Mouse (Mus musculus) retina, adult 2 months (tissue): ENCODE measurements around the gene Hoxa1.

Source experiments
- DNase-seq: peaks from one replicate; pipeline ENCODE4 v3.0.0-alpha.2; 2012; ENCODE audit warnings: low read depth, low spot score

Gene Hoxa1

GRCm38 (mm10) chr6:52159164-52159761 is 1.1 kb upstream of the Hoxa1 start:
- DNase-seq = no peak

GRCm38 (mm10) chr6:52157466-52158275 is 446 bp downstream of the Hoxa1 start:
- no peak for DNase-seq

GRCm38 (mm10) chr6:52156551-52157200 is 1.4 kb downstream of the Hoxa1 start:
- no peak for DNase-seq

- DNase-seq = no peak
These were observed 2.6 kb downstream of the Hoxa1 start for GRCm38 (mm10) chr6:52155471-52155870.

GRCm38 (mm10) chr6:52154044-52154443 is 4.1 kb downstream of the Hoxa1 start:
- no peak for DNase-seq

GRCm38 (mm10) chr6:52153270-52153669 is 4.8 kb downstream of the Hoxa1 start:
- DNase-seq = no peak

GRCm38 (mm10) chr6:52152226-52153193 is 5.6 kb downstream of the Hoxa1 start:
- no peak for DNase-seq

- DNase-seq = no peak
These were observed 6.5 kb downstream of the Hoxa1 start for GRCm38 (mm10) chr6:52151571-52151970.

- DNase-seq = no peak
These were observed 7.6 kb downstream of the Hoxa1 start for GRCm38 (mm10) chr6:52150401-52150966.

- DNase-seq = no peak
These were observed 19.0 kb downstream of the Hoxa1 start for GRCm38 (mm10) chr6:52139115-52139514.

- no peak for DNase-seq
These were observed 19.5 kb downstream of the Hoxa1 start for GRCm38 (mm10) chr6:52138576-52138975.

GRCm38 (mm10) chr6:52137841-52138535 is 20.1 kb downstream of the Hoxa1 start:
- no peak for DNase-seq

GRCm38 (mm10) chr6:52123673-52124072 is 34.4 kb downstream of the Hoxa1 start:
- no peak for DNase-seq

- no peak for DNase-seq
These were observed 36.9 kb downstream of the Hoxa1 start for GRCm38 (mm10) chr6:52121173-52121572.

- no peak for DNase-seq
These were observed 39.0 kb downstream of the Hoxa1 start for GRCm38 (mm10) chr6:52118903-52119635.

GRCm38 (mm10) chr6:52115899-52116298 is 42.2 kb downstream of the Hoxa1 start:
- no peak for DNase-seq

GRCm38 (mm10) chr6:52111846-52112245 is 46.3 kb downstream of the Hoxa1 start:
- no peak for DNase-seq

- no peak for DNase-seq
These were observed 50.7 kb downstream of the Hoxa1 start for GRCm38 (mm10) chr6:52107400-52107799.

- DNase-seq = no peak
These were observed 51.4 kb downstream of the Hoxa1 start for GRCm38 (mm10) chr6:52106716-52107115.

- no peak for DNase-seq
These were observed 51.9 kb downstream of the Hoxa1 start for GRCm38 (mm10) chr6:52106178-52106577.
